Mouse (Mus musculus): ENCODE measurements at regions not wholly inside any gene's neighbourhood (a gene's known extent, or its start where the extent isn't known, plus 50 kb on each side); places are given as distances from the start of the nearest gene placed in this dataset.

DNA sequence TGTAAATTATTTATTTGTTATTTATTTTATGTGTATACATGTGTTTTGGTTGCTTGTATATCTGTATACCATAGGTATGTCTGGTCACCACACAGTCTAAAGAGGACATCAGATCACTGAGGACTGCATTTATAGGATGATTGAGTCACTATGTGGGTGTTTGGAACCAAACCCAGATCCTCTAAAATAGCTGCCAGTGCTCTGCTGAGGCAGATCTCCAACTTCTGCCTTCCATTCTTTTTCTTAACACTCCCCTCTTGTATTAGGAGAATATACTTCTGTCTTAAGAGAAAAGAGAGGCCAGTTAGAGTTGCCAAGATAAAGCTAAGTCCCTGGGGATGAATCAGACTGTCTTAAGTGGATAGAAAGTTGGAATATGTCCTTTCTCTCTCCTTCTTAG, 424.2 kb downstream of the Cntn6 start:
- peak in 1 of 2 experiments; percentile 6 for DNase-seq (ENCODE audit: low spot score in 2 of 2)

GRCm38 (mm10) chr6:104922577-104922976, 430.0 kb downstream of the Cntn6 start:
- no peak for DNase-seq (ENCODE audit: low spot score in 2 of 2)

DNA sequence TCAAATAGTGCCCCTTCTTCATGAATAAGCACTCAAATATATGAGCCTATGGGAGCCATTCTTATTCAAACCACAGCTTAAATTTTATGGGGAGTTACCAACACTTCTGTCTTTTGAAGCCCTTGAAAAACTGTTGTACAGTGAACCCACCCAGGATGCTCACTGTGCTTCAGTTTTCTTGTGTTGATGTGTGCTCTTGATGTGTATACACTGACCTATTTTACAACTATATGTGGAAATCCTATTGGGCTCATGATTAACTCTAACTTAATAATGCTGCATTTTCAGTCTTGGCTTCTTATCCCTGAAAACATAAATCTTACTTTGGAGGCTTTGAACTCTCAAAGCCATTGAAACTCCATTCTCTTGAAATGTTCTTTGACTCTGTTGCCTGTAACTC, 433.5 kb downstream of the Cntn6 start:
- DNase-seq (ENCODE audit: low spot score in 2 of 2), result no peak

DNA sequence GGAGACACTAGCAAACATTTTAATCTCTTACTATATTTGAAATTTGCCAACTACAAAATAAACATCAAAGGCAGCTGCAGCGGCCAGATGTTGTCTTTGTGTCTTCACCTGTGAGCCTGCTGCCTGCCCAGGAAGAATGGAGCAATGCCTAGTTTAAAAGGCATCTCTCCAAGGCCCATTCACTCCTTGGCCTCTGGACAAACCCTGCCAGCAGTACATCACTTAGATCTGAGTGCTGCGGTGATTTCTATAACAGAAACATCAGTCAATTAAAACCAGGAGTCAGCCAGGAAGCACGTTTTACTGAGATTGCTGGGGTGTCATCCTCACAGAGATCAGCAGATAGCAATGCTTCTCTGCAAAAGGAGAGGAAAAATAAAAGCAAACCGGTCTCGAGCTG, 437.7 kb downstream of the Cntn6 start:
- DNase-seq (ENCODE audit: low spot score in 2 of 2), result no peak

GRCm38 (mm10) chr6:104932153-104932552, 439.6 kb downstream of the Cntn6 start:
- peak in 1 of 2 experiments; percentile 19 for DNase-seq (ENCODE audit: low spot score in 2 of 2)

DNA sequence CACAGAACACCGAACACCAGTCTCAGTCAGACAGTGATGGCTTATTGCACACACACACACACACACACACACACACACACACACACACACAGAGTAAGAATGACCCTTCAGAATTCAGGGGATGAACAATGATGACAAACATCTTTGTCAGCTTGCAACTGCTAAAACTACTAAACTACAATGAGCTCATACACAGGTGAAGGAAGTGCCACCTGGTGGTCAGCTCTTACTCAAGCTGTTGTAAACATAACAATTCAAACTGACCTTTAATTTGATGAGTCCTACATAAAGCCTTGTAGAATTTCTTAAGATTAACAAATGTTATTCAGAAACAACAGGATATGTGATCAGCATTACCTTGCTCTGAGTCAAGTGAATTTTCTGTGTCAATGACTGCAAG, 446.5 kb downstream of the Cntn6 start:
- no peak for DNase-seq (ENCODE audit: low spot score in 2 of 2)

DNA sequence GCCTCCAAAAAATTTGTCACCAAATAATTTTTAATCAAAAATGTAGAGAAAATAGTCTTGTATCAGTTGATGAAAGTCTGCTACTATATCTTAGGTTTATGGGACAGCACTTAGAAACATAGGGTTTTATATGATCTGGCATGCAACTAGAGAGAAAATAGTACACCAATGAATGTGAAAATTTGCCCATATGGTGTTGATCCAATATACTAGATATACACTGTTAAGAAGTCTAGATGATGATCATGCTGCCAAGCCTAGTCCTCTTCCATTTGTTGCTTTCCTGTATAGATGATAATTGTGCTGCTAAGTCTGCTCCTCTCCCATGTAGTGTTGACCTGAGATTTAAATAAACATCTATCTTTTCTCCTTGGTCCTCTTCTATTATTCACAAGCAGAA, 481.9 kb downstream of the Cntn6 start:
- DNase-seq (ENCODE audit: low spot score in 2 of 2), result no peak

DNA sequence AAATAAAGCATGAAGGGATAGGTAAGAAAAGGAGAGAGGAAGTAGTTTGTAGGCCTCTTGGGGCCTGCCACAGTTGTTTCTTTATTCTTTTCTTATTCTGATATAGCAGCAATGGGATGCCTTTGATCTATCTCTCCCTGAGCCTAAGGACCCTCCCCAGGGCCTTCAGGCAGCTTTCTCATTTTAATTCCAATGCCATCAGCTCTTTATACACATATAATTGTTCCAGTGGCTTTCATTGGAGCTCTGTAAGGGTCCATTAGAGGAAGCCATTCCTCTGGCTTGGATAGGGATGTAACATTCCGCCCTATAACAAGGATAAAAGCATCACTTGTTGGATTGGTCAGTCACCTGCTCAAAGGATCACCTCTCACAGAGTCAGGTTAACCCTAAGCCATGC, 491.6 kb downstream of the Cntn6 start:
- no peak for DNase-seq (ENCODE audit: low spot score in 2 of 2)

GRCm38 (mm10) chr6:104989863-104990262, 497.3 kb downstream of the Cntn6 start:
- DNase-seq (ENCODE audit: low spot score in 2 of 2), result no peak

GRCm38 (mm10) chr6:104990366-104990765, 497.8 kb downstream of the Cntn6 start:
- DNase-seq (ENCODE audit: low spot score in 2 of 2), result no peak

GRCm38 (mm10) chr6:104999601-105000000, 507.0 kb downstream of the Cntn6 start:
- no peak for DNase-seq (ENCODE audit: low spot score in 2 of 2)

- no peak for DNase-seq (ENCODE audit: low spot score in 2 of 2)
Observed at GRCm38 (mm10) chr6:105020672-105021071, 528.1 kb downstream of the Cntn6 start.

GRCm38 (mm10) chr6:105021174-105021573, 528.6 kb downstream of the Cntn6 start:
- no peak for DNase-seq (ENCODE audit: low spot score in 2 of 2)

DNA sequence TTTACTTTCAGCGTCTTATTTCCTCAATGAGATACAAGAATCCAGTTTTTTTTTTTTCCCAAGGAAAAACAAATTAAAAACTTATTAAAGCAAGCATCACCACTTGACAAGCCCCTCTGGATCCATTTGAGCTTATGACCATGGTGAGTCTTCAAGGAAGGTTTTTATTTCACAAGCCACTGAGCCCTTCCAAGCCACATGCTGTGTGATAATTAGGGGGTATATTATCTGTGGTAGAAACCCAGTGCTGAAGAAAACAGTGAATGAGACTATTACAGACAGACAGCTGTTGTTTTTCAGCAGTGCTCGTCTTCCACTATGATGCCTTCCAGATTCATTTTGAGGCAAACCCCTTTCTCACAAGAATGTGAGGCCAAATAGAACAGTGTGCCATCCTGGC, 573.6 kb downstream of the Cntn6 start:
- no peak for DNase-seq (ENCODE audit: low spot score in 2 of 2)

GRCm38 (mm10) chr6:105090882-105091281, 586.6 kb upstream of the Cntn4 start:
- peak; percentile 1 to 33 for DNase-seq (ENCODE audit: low spot score in 2 of 2)
